Mouse (Mus musculus) ES-E14 (cell line): Measurements from ENCODE around the gene Pmepa1. TPM values are rescaled to one million over a fixed set of nuclear protein-coding genes. Genes with fewer than 3 reads are reported as not detected.

ENCODE experiments used
- DNase-seq: peaks from one replicate; pipeline ENCODE4 v3.0.0-alpha.2; 2013; ENCODE audit warnings: low read depth, low spot score
- H3K27ac ChIP-seq: 2 replicates; pipeline ENCODE4 v1.5.1; 2012; ENCODE audit warnings: low read depth, mild to moderate bottlenecking, low read length, moderate library complexity, mixed read lengths; ENCODE audit not compliant: poor library complexity, insufficient read depth, severe bottlenecking
- H3K36me3 ChIP-seq: 2 replicates; pipeline ENCODE4 v1.6.1; 2012; ENCODE audit warnings: mild to moderate bottlenecking, low read length, moderate library complexity, mixed read lengths; ENCODE audit not compliant: control insufficient read depth, poor library complexity, insufficient read depth, severe bottlenecking
- H3K4me1 ChIP-seq, 2 experiments: fragments of 150-350 bp in 1 of 2; sonication (generic) in 1 of 2; 2 replicates each; pipeline ENCODE4 v1.6.1; 2012; ENCODE audit warnings: low read length in 2 of 2, mild to moderate bottlenecking in 1 of 2, mixed read lengths in 1 of 2; ENCODE audit not compliant: control insufficient read depth in 2 of 2, insufficient read depth in 2 of 2, poor library complexity in 1 of 2
- H3K4me3 ChIP-seq, 2 experiments: fragments of 150-350 bp in 1 of 2; sonication (generic) in 1 of 2; 2 replicates each; pipeline ENCODE4 v1.5.1; 2012; ENCODE audit warnings: low read length in 2 of 2, low read depth in 1 of 2, mild to moderate bottlenecking in 1 of 2, mixed read lengths in 1 of 2; ENCODE audit not compliant: insufficient read depth in 1 of 2, poor library complexity in 1 of 2, severe bottlenecking in 1 of 2
- H3K9ac ChIP-seq: 2 replicates; pipeline ENCODE4 v1.6.1; 2012; ENCODE audit warnings: low read depth, mild to moderate bottlenecking, low read length, mixed read lengths; ENCODE audit not compliant: poor library complexity, insufficient read depth, severe bottlenecking
- H3K9me3 ChIP-seq: fragments of 150-350 bp; sonication (generic); 2 replicates; pipeline ENCODE4 v1.6.1; 2012; ENCODE audit warnings: low read depth, mild to moderate bottlenecking, low read length; ENCODE audit not compliant: control insufficient read depth, insufficient read depth
- CHD2 ChIP-seq: IDR thresholded peaks from 2 replicates; pipeline ENCODE4 v1.6.1; 2014; ENCODE audit warnings: mild to moderate bottlenecking, low read depth, low read length, inconsistent platforms
- HCFC1 ChIP-seq: IDR thresholded peaks from 2 replicates; pipeline ENCODE4 v1.6.1; 2012; ENCODE audit warnings: low read length, inconsistent platforms, borderline replicate concordance; ENCODE audit not compliant: insufficient read depth
- MAFK ChIP-seq: IDR thresholded peaks from 2 replicates; pipeline ENCODE4 v1.6.1; 2014; ENCODE audit warnings: mild to moderate bottlenecking, low read depth, low read length, inconsistent platforms; ENCODE audit not compliant: insufficient read depth
- ZC3H11A ChIP-seq: IDR thresholded peaks from 2 replicates; pipeline ENCODE4 v1.6.1; 2012; ENCODE audit warnings: low read depth, mild to moderate bottlenecking, inconsistent platforms, low read length, borderline replicate concordance
- ZNF384 ChIP-seq: IDR thresholded peaks from 2 replicates; pipeline ENCODE4 v1.6.1; 2012; ENCODE audit warnings: low read depth, low read length, inconsistent platforms
- in situ Hi-C, 2 experiments: fragments of 600-800 bp; cut with MboI; formaldehyde crosslinking; loops; one replicate each; pipeline ENCODE4 v1.15.1; 2025; ENCODE audit warnings: low sequenced_read_pairs in 2 of 2, inconsistent platforms in 1 of 2; ENCODE audit not compliant: unreplicated experiment in 2 of 2
- total RNA-seq: library from RNA; depleted of rRNA; stranded (reverse); fragments of 300-350 nt; gene quantifications from 2 replicates; pipeline ENCODE4 v1.2.3, GENCODE M21; 2012; rRNA removed

Gene Pmepa1
- total RNA-seq: 20.3 and 21.6 TPM in 2 replicates

GRCm38 (mm10) chr2:173276409-173276808, at the start of gene Pmepa1:
Gene Pmepa1, minus strand, starts transcription at chr2:173276533.
- TF ChIP-seq MAFK: no peak
- no peak for TF ChIP-seq ZNF384
- TF ChIP-seq HCFC1: no peak
- no peak for TF ChIP-seq CHD2
- no peak for TF ChIP-seq ZC3H11A
- peak within 1 kb of the TSS; percentile 59; the same call in 1 of the 2 replicates for H3K27ac ChIP-seq
- DNase-seq: no peak
- H3K36me3 ChIP-seq: peaks cover under 1% of the 10 kb centered on the region; the same call in 1 of the 2 replicates
- H3K9ac ChIP-seq: peak within 1 kb of the TSS; percentile 96
- peak within 1 kb of the TSS; percentile 92 to 98 for H3K4me3 ChIP-seq
- in situ Hi-C loops: no loop called here
- H3K9me3 ChIP-seq: no peaks in the 10 kb centered on the region
- peaks cover 10 to 38% of the 10 kb centered on the region in 2 experiments for H3K4me1 ChIP-seq

GRCm38 (mm10) chr2:173321754-173322153, 45.4 kb upstream of the Pmepa1 start:
- TF ChIP-seq CHD2: no peak
- TF ChIP-seq ZC3H11A: no peak
- TF ChIP-seq HCFC1: no peak
- TF ChIP-seq ZNF384: no peak
- no peak for TF ChIP-seq MAFK
- in situ Hi-C loops: no loop called here
- Histone ChIP-seq H3K4me1 (peaks cover 0 to 9% of the 10 kb centered on the region in 2 experiments; a peak in 2 of 4 replicates), H3K36me3 (no peaks in the 10 kb centered on the region), H3K9me3 (no peaks in the 10 kb centered on the region), H3K4me3 (no peak overlapping the region), H3K27ac (no peak overlapping the region), H3K9ac (no peak overlapping the region)
- DNase-seq: no peak

GRCm38 (mm10) chr2:173321194-173321593, 44.9 kb upstream of the Pmepa1 start:
- in situ Hi-C loops: no loop called here
- no peak for TF ChIP-seq HCFC1
- no peak for TF ChIP-seq ZNF384
- TF ChIP-seq CHD2: no peak
- no peak for TF ChIP-seq MAFK
- no peak for TF ChIP-seq ZC3H11A
- DNase-seq: no peak
- Histone ChIP-seq H3K4me1 (peaks cover 2 to 7% of the 10 kb centered on the region in 2 experiments; a peak in 2 of 4 replicates), H3K27ac (no peak overlapping the region), H3K9me3 (no peaks in the 10 kb centered on the region), H3K36me3 (no peaks in the 10 kb centered on the region), H3K4me3 (no peak overlapping the region), H3K9ac (no peak overlapping the region)

GRCm38 (mm10) chr2:173314291-173314690, 38.0 kb upstream of the Pmepa1 start:
- in situ Hi-C loops: no loop called here
- DNase-seq: no peak
- Histone ChIP-seq H3K4me3 (no peak overlapping the region), H3K36me3 (no peaks in the 10 kb centered on the region), H3K27ac (no peak overlapping the region), H3K9me3 (no peaks in the 10 kb centered on the region), H3K4me1 (0 out of 4 replicates have a peak, but pooled peaks cover 2% of the 10 kb centered on the region in 2 experiments), H3K9ac (no peak overlapping the region)
- TF ChIP-seq ZNF384 (no peak), ZC3H11A (no peak), CHD2 (no peak), MAFK (no peak)

GRCm38 (mm10) chr2:173308486-173308885, 32.2 kb upstream of the Pmepa1 start:
- Histone ChIP-seq H3K36me3 (no peaks in the 10 kb centered on the region), H3K4me3 (no peak overlapping the region), H3K9me3 (no peaks in the 10 kb centered on the region), H3K27ac (no peak overlapping the region), H3K9ac (no peak overlapping the region), H3K4me1 (peaks cover 9 to 26% of the 10 kb centered on the region in 2 experiments; a peak in 3 of 4 replicates)
- TF ChIP-seq ZNF384: no peak
- no peak for TF ChIP-seq ZC3H11A
- no peak for TF ChIP-seq HCFC1
- no peak for TF ChIP-seq CHD2
- no peak for TF ChIP-seq MAFK
- no peak for DNase-seq
- in situ Hi-C loops: no loop called here
